Mouse (Mus musculus): ENCODE data around the gene Gga1. TPM values are rescaled to one million over a fixed set of nuclear protein-coding genes. Genes with fewer than 3 reads are reported as not detected.

Gene Gga1
- polyA plus RNA-seq, 1 experiment from 2014 or later, result 14.8 TPM

DNA sequence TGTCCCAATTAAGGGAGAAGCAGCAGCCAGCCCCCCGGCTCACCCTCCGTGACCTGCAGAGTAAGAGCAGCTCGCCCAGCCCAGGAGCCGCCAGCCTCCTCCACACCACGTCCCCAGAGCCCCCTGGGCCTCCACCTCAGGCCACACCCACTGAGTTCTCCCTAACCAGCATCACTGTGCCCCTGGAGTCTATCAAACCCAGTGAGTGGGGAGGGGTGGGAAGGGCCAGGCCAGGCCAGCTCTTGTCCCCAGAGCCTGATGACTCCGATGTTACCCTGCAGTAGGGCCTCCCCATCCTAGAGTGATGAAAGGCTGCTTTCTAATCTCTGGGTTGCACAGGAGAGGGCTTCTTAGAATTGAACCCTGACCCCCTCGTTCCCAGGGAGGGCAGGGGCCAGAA lies 15.4 kb downstream of the Gga1 start:
- H3K27ac ChIP-seq (ENCODE audit: low read depth), result no peak overlapping the region
- H3K4me3 ChIP-seq (ENCODE audit: low read depth, low read length), result no peak overlapping the region
- no peak for ATAC-seq
- no peaks in the 10 kb centered on the region for H3K27me3 ChIP-seq (ENCODE audit: insufficient read depth, low read length)
- no peak for DNase-seq
- peaks cover 37% of the 10 kb centered on the region for H3K36me3 ChIP-seq (replicated peaks; ENCODE audit: insufficient read depth, low read length)
- no peak overlapping the region for H3K4me2 ChIP-seq (ENCODE audit: low read depth, low read length)
- H3K9ac ChIP-seq (replicated peaks), result no peak overlapping the region
- WGBS (ENCODE audit: insufficient replicate concordance), result 63% methylated on average over 7 of the region's 7 CpGs
- TF ChIP-seq CTCF (IDR thresholded peaks at IDR 0.05; ENCODE audit: low read depth) (no peak), EP300 (IDR thresholded peaks at IDR 0.05; ENCODE audit: low read depth) (no peak)
- H3K4me1 ChIP-seq (ENCODE audit: insufficient read depth), result peaks cover 47% of the 10 kb centered on the region
- no peaks in the 10 kb centered on the region for H3K9me3 ChIP-seq (ENCODE audit: low read length)

DNA sequence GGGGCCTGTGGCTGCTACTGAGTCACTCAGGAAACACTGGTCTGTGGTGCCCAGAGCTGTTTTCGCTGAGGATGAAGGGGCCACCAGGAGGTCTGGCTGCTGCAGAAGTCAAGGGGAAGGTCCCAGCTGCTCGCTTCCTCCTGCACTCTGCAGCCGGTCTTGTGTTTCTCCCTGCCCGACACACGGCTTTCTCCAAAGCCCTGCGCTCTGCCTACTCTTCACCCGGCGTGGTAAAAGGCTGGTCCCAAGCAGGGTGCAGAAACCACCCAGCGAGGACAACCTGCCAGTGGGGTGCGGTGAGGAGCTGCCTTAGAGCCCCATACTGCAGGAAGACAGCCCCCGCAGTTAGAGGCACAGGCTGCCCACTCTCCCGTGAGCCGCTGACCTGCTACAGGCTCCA lies 17.7 kb downstream of the Gga1 start:
- Histone ChIP-seq H3K9me3 (ENCODE audit: low read length) (no peaks in the 10 kb centered on the region), H3K4me3 (ENCODE audit: low read depth, low read length) (no peak overlapping the region), H3K9ac (replicated peaks) (peak overlapping the region; percentile 26; the same call in 1 of the 2 replicates), H3K4me2 (ENCODE audit: low read depth, low read length) (peak overlapping the region; percentile 55), H3K27me3 (ENCODE audit: insufficient read depth, low read length) (no peaks in the 10 kb centered on the region), H3K4me1 (ENCODE audit: insufficient read depth) (peaks cover 57% of the 10 kb centered on the region), H3K27ac (ENCODE audit: low read depth) (peak overlapping the region; percentile 72), H3K36me3 (replicated peaks; ENCODE audit: insufficient read depth, low read length) (peaks cover 21% of the 10 kb centered on the region)
- DNase-seq (peak; percentile 42), ATAC-seq (peak; percentile 8; the same call in 1 of the 2 replicates)
- 40% methylated on average over 12 of the region's 13 CpGs for WGBS (ENCODE audit: insufficient replicate concordance)
- TF ChIP-seq CTCF (IDR thresholded peaks at IDR 0.05; ENCODE audit: low read depth) (no peak), EP300 (IDR thresholded peaks at IDR 0.05; ENCODE audit: low read depth) (no peak)

DNA sequence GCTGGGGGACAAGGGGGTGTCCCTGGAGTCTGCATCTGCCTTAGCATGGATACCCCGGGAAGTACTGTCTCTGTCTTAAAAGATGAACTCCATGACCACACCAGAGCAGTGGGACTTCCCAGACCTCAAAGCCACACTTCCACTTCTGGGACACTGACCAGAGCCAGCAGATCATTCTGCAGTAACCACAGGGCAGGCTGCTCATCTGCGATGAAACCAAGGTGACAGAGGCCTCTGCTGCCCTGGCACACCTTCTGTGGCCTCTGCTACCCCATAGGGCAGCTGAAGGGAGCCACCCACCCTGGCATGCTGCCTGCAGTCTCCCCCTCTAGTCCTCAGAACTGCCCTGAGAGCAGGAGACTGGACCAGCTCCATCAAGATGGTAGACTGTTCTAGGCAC lies 18.8 kb downstream of the Gga1 start:
- Histone ChIP-seq H3K9ac (replicated peaks) (0 out of 2 replicates have a peak overlapping the region, but pooled peaks have one; percentile 16), H3K36me3 (replicated peaks; ENCODE audit: insufficient read depth, low read length) (peaks cover 19% of the 10 kb centered on the region), H3K4me3 (ENCODE audit: low read depth, low read length) (no peak overlapping the region), H3K4me2 (ENCODE audit: low read depth, low read length) (peak overlapping the region; percentile 27; the same call in 1 of the 2 replicates), H3K9me3 (ENCODE audit: low read length) (no peaks in the 10 kb centered on the region), H3K4me1 (ENCODE audit: insufficient read depth) (peaks cover 66% of the 10 kb centered on the region), H3K27ac (ENCODE audit: low read depth) (0 out of 2 replicates have a peak overlapping the region, but pooled peaks have one; percentile 49), H3K27me3 (ENCODE audit: insufficient read depth, low read length) (no peaks in the 10 kb centered on the region)
- peak; percentile 41 for DNase-seq
- 30% methylated on average over 2 of the region's 2 CpGs for WGBS (ENCODE audit: insufficient replicate concordance)
- ATAC-seq, result no peak
- TF ChIP-seq CTCF (IDR thresholded peaks at IDR 0.05; ENCODE audit: low read depth), result no peak
- no peak for TF ChIP-seq EP300 (IDR thresholded peaks at IDR 0.05; ENCODE audit: low read depth)

DNA sequence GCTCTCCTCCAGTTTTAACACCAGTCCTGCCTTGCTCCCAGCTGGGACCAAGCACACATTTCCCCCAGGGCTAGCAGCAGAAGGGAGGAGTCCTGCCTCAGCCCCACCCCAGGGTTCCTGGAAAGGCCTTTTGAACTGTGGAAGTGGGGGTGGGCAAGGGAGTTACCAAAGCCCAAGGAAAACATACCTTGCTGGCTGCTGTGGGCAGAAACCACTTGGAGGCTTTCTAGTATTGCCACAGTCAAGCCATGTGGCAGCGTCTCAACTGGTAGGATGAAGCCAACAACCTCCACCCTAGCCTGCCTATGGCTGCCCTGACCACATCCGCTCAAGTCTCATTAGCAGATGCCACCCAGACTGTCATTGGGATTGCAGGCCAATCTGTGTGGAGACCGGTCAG lies 19.2 kb downstream of the Gga1 start:
- TF ChIP-seq CTCF (IDR thresholded peaks at IDR 0.05; ENCODE audit: low read depth) (no peak), EP300 (IDR thresholded peaks at IDR 0.05; ENCODE audit: low read depth) (no peak)
- no peak overlapping the region for H3K4me3 ChIP-seq (ENCODE audit: low read depth, low read length)
- H3K4me2 ChIP-seq (ENCODE audit: low read depth, low read length), result peak overlapping the region; percentile 27; the same call in 1 of the 2 replicates
- peaks cover 70% of the 10 kb centered on the region for H3K4me1 ChIP-seq (ENCODE audit: insufficient read depth)
- no peaks in the 10 kb centered on the region for H3K9me3 ChIP-seq (ENCODE audit: low read length)
- DNase-seq (peak; percentile 48), ATAC-seq (peak; percentile 12; the same call in 1 of the 2 replicates)
- peaks cover 19% of the 10 kb centered on the region for H3K36me3 ChIP-seq (replicated peaks; ENCODE audit: insufficient read depth, low read length)
- H3K27ac ChIP-seq (ENCODE audit: low read depth), result peak overlapping the region; percentile 49; the same call in 1 of the 2 replicates
- H3K27me3 ChIP-seq (ENCODE audit: insufficient read depth, low read length), result no peaks in the 10 kb centered on the region
- WGBS (ENCODE audit: insufficient replicate concordance), result 58% methylated on average over 3 of the region's 3 CpGs
- H3K9ac ChIP-seq (replicated peaks), result 0 out of 2 replicates have a peak overlapping the region, but pooled peaks have one; percentile 16

DNA sequence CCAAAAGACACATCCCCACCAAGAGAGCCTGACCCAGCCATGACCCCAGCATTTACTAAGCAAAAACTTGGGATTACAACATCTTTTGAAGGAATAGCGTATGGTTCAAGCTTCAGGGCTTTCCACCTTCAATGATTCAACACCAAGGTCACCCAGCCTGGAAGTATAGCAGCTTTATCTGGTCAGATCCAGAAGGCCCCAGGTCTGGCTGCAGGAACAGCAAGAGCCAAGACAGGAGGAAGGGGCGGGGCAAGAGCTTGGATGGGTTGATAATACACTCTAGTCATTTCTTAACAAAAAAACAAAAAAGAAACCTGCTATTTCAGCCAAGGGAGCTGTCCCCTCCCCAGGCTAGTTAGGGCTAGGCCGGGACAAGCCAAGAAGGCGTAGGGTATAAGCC lies 20.5 kb downstream of the Gga1 start:
- Histone ChIP-seq H3K36me3 (replicated peaks; ENCODE audit: insufficient read depth, low read length) (peaks cover 15% of the 10 kb centered on the region), H3K9me3 (ENCODE audit: low read length) (no peaks in the 10 kb centered on the region), H3K27ac (ENCODE audit: low read depth) (peak overlapping the region; percentile 2; the same call in 1 of the 2 replicates), H3K4me1 (ENCODE audit: insufficient read depth) (peaks cover 73% of the 10 kb centered on the region), H3K27me3 (ENCODE audit: insufficient read depth, low read length) (no peaks in the 10 kb centered on the region), H3K4me3 (ENCODE audit: low read depth, low read length) (no peak overlapping the region), H3K9ac (replicated peaks) (no peak overlapping the region), H3K4me2 (ENCODE audit: low read depth, low read length) (peak overlapping the region; percentile 20)
- DNase-seq (peak; percentile 50), ATAC-seq (no peak)
- WGBS (ENCODE audit: insufficient replicate concordance), result 57% methylated on average over 4 of the region's 4 CpGs
- no peak for TF ChIP-seq CTCF (IDR thresholded peaks at IDR 0.05; ENCODE audit: low read depth)

DNA sequence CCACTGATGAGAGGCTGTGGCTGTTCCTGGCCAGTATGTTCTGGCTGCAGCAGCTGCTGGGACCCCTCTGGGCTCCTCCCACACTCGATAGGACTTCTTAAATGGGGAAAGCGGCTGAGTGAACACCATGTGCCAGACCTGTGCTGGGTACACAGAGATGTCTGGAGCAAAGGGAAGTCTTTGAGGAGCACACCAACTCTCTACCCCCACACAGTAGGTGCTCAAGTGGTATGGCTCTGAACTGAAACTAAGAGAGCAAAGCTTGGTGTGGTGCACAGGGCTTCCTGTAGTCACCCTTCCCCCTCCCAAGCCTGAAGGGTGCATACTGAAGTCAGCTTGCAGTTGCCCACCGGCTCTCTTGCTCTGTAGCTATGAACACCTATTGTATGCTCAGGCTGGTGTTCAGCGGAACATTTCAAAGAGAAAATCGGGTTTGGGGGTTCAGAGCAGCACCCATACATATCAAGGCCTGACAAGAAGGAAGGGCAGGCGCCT lies 21.6 kb downstream of the Gga1 start:
- H3K36me3 ChIP-seq (replicated peaks; ENCODE audit: insufficient read depth, low read length), result peaks cover 13% of the 10 kb centered on the region
- DNase-seq (no peak), ATAC-seq (no peak)
- H3K4me1 ChIP-seq (ENCODE audit: insufficient read depth), result peaks cover 73% of the 10 kb centered on the region
- no peaks in the 10 kb centered on the region for H3K9me3 ChIP-seq (ENCODE audit: low read length)
- 31% methylated on average over 6 of the region's 6 CpGs for WGBS (ENCODE audit: insufficient replicate concordance)
- H3K4me2 ChIP-seq (ENCODE audit: low read depth, low read length), result peak overlapping the region; percentile 99
- H3K9ac ChIP-seq (replicated peaks), result peak overlapping the region; percentile 46
- H3K4me3 ChIP-seq (ENCODE audit: low read depth, low read length), result peak overlapping the region; percentile 83; the same call in 1 of the 2 replicates
- H3K27me3 ChIP-seq (ENCODE audit: insufficient read depth, low read length), result no peaks in the 10 kb centered on the region
- TF ChIP-seq CTCF (IDR thresholded peaks at IDR 0.05; ENCODE audit: low read depth) (no peak), EP300 (IDR thresholded peaks at IDR 0.05; ENCODE audit: low read depth) (peak; percentile 16; the same call in 1 of the 2 replicates)
- peak overlapping the region; percentile 84 for H3K27ac ChIP-seq (ENCODE audit: low read depth)
